Mouse (Mus musculus): ENCODE results near the gene Cenpv. TPM values are rescaled to one million over a fixed set of nuclear protein-coding genes. Genes with fewer than 3 reads are reported as not detected.

Gene Cenpv
- polyA plus RNA-seq, 1 experiment from 2014 or later, result 49.8 TPM

DNA sequence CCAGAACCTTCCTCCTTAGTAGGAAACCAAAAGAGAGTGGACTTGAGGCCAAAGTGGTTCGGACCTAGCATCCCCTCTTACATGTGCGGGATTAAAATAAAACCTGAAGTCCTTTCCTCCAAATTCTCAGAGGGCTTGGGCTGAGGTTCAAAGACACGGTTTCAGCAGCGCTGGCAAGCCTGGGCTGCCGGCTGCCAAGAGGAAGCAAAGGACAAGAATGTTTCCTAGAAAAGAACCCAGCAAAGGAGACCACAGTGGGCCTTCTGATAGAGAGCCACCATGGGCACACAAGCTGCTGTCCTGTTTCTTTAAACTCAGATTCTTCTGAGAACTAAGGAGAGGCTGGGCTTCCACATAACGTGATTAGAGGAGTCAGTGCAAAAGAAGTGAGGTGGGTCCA lies 60.1 kb downstream of the Cenpv start:
- H3K27ac ChIP-seq (replicated peaks; ENCODE audit: low read depth, low read length), result no peak overlapping the region
- no peaks in the 10 kb centered on the region for H3K27me3 ChIP-seq (ENCODE audit: control insufficient read depth, insufficient read depth, low read length)
- no peak for DNase-seq (ENCODE audit: low spot score)
- no peaks in the 10 kb centered on the region for H3K4me1 ChIP-seq (ENCODE audit: control insufficient read depth, insufficient read depth, low read length)
- no peaks in the 10 kb centered on the region for H3K36me3 ChIP-seq (replicated peaks; ENCODE audit: control insufficient read depth, insufficient read depth, low read depth, low read length)
- H3K9ac ChIP-seq (replicated peaks; ENCODE audit: low read length), result no peak overlapping the region
- ATAC-seq (replicated peaks; ENCODE audit: insufficient number of reproducible peaks, low FRiP score, low TSS enrichment, low read depth), result no peak
- no peak overlapping the region for H3K4me3 ChIP-seq (ENCODE audit: low read depth, low read length)
- H3K4me2 ChIP-seq (ENCODE audit: low read depth, low read length), result no peak overlapping the region
- 78% methylated on average over 6 of the region's 6 CpGs for WGBS
- H3K9me3 ChIP-seq (replicated peaks; ENCODE audit: control insufficient read depth, low read length), result no peaks in the 10 kb centered on the region

DNA sequence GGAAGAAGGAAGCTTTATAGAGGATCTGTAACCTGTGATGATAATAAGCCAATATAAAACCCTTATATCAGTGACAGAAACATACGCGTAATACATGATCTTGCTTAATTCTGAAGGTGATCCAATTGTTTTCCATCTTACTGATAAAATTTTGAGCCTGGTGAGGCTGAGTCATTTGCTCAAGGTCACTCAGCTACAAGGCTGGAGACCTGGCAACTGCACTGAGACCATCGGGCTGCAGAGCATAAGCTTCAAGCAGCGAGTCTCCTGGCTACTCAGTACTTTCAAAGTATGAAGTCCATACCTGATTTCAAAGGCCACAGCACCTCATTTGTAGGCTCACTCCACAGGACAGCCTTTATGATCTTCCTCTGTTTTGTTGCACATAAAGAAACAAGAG lies 62.9 kb downstream of the Cenpv start:
- Histone ChIP-seq H3K9ac (replicated peaks; ENCODE audit: low read length) (no peak overlapping the region), H3K9me3 (replicated peaks; ENCODE audit: control insufficient read depth, low read length) (no peaks in the 10 kb centered on the region), H3K4me3 (ENCODE audit: low read depth, low read length) (no peak overlapping the region), H3K4me1 (ENCODE audit: control insufficient read depth, insufficient read depth, low read length) (no peaks in the 10 kb centered on the region), H3K27ac (replicated peaks; ENCODE audit: low read depth, low read length) (no peak overlapping the region), H3K27me3 (ENCODE audit: control insufficient read depth, insufficient read depth, low read length) (no peaks in the 10 kb centered on the region), H3K4me2 (ENCODE audit: low read depth, low read length) (no peak overlapping the region), H3K36me3 (replicated peaks; ENCODE audit: control insufficient read depth, insufficient read depth, low read depth, low read length) (no peaks in the 10 kb centered on the region)
- no peak for DNase-seq (ENCODE audit: low spot score)
- ATAC-seq (replicated peaks; ENCODE audit: insufficient number of reproducible peaks, low FRiP score, low TSS enrichment, low read depth), result no peak
- 95% methylated on average over 4 of the region's 4 CpGs for WGBS

Other genes with a start within 250 kb of the Cenpv start
- gene Pigl, start 80.8 kb downstream of the Cenpv start, polyA plus RNA-seq (2014; fragmentation: Nextera tagmentation; extraction: Ambion mirVana), result 12.1 and 14.2 TPM in 2 replicates
- gene Ncor1, start 80.7 kb downstream of the Cenpv start, polyA plus RNA-seq (2014; fragmentation: Nextera tagmentation; extraction: Ambion mirVana), result 157 and 170 TPM in 2 replicates
- gene Ubb, start 11.9 kb upstream of the Cenpv start, polyA plus RNA-seq (2014; fragmentation: Nextera tagmentation; extraction: Ambion mirVana), result 3,780 and 3,916 TPM in 2 replicates
- gene Trpv2, start 35.2 kb upstream of the Cenpv start, polyA plus RNA-seq (2014; fragmentation: Nextera tagmentation; extraction: Ambion mirVana), result 4.2 and 5.2 TPM in 2 replicates
- gene Lrrc75a, start 109.3 kb upstream of the Cenpv start, polyA plus RNA-seq (2014; fragmentation: Nextera tagmentation; extraction: Ambion mirVana), result 14.2 and 16.8 TPM in 2 replicates
- 44.4 and 49.9 TPM in 2 replicates for gene Mmgt2, start 109.4 kb upstream of the Cenpv start, polyA plus RNA-seq (2014; fragmentation: Nextera tagmentation; extraction: Ambion mirVana)
- gene Zfp287, start 192.6 kb upstream of the Cenpv start, polyA plus RNA-seq (2014; fragmentation: Nextera tagmentation; extraction: Ambion mirVana), result 11.6 and 11.9 TPM in 2 replicates
- gene Gm10428, start 213.8 kb upstream of the Cenpv start, polyA plus RNA-seq (2014; fragmentation: Nextera tagmentation; extraction: Ambion mirVana), result not detected in 2 replicates